Mouse (Mus musculus) retina, embryonic 14.5 days (tissue): Measurements from ENCODE around the gene Lsamp.
A peak's percentile ranks its signal among the peaks of the same experiment; 100 is the strongest.
"Not testable (repeated sequence)": the region's sequence is repeated elsewhere in the genome, so short reads cannot be mapped to it uniquely, and the experiment has no call there.

ENCODE experiments used
- DNase-seq: peaks from one replicate; pipeline ENCODE4 v3.0.0-alpha.2; 2015; ENCODE audit warnings: low spot score

The Lsamp gene

GRCm38 (mm10) chr16:41936908-41937595, 1952.9 kb downstream of the Lsamp start:
- no peak for DNase-seq

GRCm38 (mm10) chr16:41937596-41937990, 1953.4 kb downstream of the Lsamp start:
- no peak for DNase-seq

- DNase-seq = no peak
Measured at GRCm38 (mm10) chr16:41938258-41938657, 1954.1 kb downstream of the Lsamp start.

- DNase-seq = no peak
Measured at GRCm38 (mm10) chr16:41941591-41942315, 1957.6 kb downstream of the Lsamp start.

- DNase-seq = no peak
Measured at GRCm38 (mm10) chr16:41957811-41958210, 1973.7 kb downstream of the Lsamp start.

GRCm38 (mm10) chr16:41965636-41966035, 1981.5 kb downstream of the Lsamp start:
- no peak for DNase-seq

- DNase-seq = no peak
Measured at GRCm38 (mm10) chr16:41969215-41969614, 1985.1 kb downstream of the Lsamp start.

- peak; percentile 20 for DNase-seq
Measured at GRCm38 (mm10) chr16:41974866-41975719, 1990.9 kb downstream of the Lsamp start.

GRCm38 (mm10) chr16:41976897-41977296, 1992.7 kb downstream of the Lsamp start:
- DNase-seq = no peak

- no peak for DNase-seq
Measured at GRCm38 (mm10) chr16:41996956-41997355, 2012.8 kb downstream of the Lsamp start.

GRCm38 (mm10) chr16:42002925-42003324, 2018.8 kb downstream of the Lsamp start:
- no peak for DNase-seq

- not testable (repeated sequence) for DNase-seq
Measured at GRCm38 (mm10) chr16:42003506-42003905, 2019.3 kb downstream of the Lsamp start.

- no peak for DNase-seq
Measured at GRCm38 (mm10) chr16:42004166-42004565, 2020.0 kb downstream of the Lsamp start.

GRCm38 (mm10) chr16:42014937-42015336, 2030.8 kb downstream of the Lsamp start:
- DNase-seq = peak; percentile 41

- no peak for DNase-seq
Measured at GRCm38 (mm10) chr16:42015443-42015842, 2031.3 kb downstream of the Lsamp start.

GRCm38 (mm10) chr16:42016791-42017643, 2032.9 kb downstream of the Lsamp start:
- peak; percentile 53 for DNase-seq

GRCm38 (mm10) chr16:42022566-42022965, 2038.4 kb downstream of the Lsamp start:
- no peak for DNase-seq

- no peak for DNase-seq
Measured at GRCm38 (mm10) chr16:42032030-42032429, 2047.9 kb downstream of the Lsamp start.

- DNase-seq = no peak
Measured at GRCm38 (mm10) chr16:42033449-42033848, 2049.3 kb downstream of the Lsamp start.

- DNase-seq = no peak
Measured at GRCm38 (mm10) chr16:42048138-42048537, 2064.0 kb downstream of the Lsamp start.

GRCm38 (mm10) chr16:42059927-42060326, 2075.8 kb downstream of the Lsamp start:
- no peak for DNase-seq

- no peak for DNase-seq
Measured at GRCm38 (mm10) chr16:42074325-42074724, 2090.2 kb downstream of the Lsamp start.
